Mouse (Mus musculus): ENCODE results near the gene Sectm1b.
A peak's percentile ranks its signal among the peaks of the same experiment; 100 is the strongest.

Sectm1b gene

DNA sequence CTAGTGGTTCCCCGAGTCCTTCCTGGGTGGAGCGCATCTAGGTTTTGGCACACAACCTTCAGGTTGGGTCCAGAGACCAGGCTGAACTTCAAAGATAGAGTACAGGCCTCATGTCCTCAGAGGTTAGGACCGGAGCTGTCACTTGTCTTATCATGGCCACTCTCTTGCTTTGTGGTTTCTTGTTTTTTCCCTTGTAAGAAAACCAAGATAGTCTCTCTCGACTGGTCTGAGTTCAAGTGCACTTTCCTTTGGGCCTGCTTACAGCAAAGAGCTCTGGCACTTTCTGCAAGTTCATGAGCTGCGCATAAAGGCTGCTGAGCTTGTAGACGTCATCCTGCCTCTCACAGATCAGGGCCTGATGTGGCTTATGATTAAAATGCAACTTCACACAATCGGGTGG is 36.1 kb downstream of the Sectm1b start:
- no peak for DNase-seq (ENCODE audit: low read depth, low spot score)

DNA sequence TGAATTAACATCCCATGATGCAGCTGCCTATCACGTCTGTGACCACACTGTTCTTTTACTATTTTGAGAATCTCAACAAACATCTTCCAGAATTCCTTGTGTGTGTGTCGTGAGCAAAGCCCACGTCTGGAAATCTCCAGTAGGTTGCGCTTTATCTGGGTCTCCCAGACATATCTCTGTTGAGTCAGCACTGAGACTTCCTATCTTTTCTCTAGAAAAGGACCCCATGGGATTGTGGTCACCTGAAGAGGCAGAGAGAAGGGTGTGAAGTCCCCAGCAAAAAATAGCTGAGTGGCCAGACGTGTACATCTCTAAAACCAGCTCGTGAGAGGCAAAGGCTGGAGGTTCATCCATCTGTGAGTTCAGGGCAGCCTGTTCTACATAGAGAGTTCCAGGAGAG is 39.2 kb downstream of the Sectm1b start:
- DNase-seq (ENCODE audit: low read depth, low spot score), result no peak

DNA sequence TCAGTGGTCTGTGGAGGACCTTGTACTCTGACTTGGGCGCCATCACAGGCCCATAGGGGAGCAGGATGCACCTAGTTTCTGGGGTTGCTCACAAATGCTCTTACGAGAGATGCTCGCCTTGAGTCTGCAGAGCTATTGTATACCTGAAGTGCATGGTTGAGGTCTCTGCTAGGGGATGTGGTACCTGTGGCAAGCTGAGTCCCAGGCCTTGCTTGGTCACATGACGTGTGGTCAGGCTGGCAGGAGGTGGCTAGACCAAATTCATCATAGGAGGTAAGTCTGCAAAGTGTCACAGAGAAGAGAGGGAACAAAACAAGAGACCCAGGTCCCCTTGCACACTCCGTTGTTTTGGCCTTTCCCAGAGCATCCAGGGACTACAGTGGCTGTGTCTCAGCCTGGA is 43.9 kb downstream of the Sectm1b start:
- no peak for DNase-seq (ENCODE audit: low read depth, low spot score)

- peak; percentile 32 for DNase-seq (ENCODE audit: low read depth, low spot score)
Measured at GRCm38 (mm10) chr11:121017703-121018102, 45.7 kb downstream of the Sectm1b start.

GRCm38 (mm10) chr11:121015472-121015871 is 47.9 kb downstream of the Sectm1b start:
- DNase-seq (ENCODE audit: low read depth, low spot score), result no peak

GRCm38 (mm10) chr11:121014896-121015300 is 48.5 kb downstream of the Sectm1b start:
- DNase-seq (ENCODE audit: low read depth, low spot score), result no peak

DNA sequence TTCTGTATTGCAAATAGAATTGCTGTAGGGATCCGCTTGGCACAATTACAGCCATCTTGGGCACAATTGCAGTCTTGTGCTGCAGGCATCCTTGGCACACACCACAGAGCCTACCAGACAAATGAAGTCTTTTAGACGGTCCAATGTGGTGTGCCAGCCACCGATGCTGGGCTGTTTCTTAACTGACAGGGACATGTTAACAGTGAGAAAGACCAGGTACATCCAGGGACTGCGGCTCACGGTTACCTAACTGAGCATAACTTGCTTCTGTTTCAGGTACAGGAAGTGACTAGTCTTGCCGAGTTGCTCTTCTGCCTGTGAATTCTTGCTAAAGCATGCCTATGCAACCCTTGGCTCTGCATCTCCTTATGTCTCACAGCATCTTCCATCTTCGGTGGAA is 49.7 kb downstream of the Sectm1b start:
- no peak for DNase-seq (ENCODE audit: low read depth, low spot score)

DNA sequence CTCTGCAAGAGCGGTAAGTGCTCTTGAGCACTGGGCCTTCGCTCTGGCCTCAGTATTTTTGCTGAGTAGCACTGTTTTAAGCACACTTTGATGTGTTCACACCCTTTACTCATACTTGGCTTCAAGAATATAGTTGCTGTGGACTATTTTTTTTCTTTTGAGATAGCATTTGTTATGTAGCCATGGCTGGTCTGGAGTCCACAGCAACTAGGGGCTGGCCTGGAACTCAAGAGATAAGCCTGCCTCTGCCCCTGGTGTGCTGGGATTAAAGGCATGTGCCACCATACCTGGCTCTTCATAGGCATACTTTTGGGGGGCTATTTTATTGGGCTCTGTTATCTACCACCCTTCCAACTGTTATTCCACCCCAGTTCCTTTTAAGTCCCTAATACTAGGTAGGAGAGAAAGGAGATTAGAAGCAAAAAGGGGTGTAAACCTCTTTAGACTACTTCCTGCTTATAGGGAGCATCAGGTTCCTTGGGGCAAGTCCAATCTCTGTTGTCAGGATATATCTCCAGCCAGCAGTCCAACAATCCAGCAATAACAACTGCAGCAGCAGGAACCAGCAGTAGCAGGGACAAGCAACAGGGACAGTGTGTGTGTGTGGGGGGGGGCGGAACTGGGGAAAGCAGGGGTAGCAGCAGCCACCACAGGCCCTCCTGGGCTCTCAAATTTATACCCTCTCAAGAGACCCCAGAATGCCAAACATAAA is 53.2 kb downstream of the Sectm1b start:
- DNase-seq (ENCODE audit: low read depth, low spot score), result no peak

- DNase-seq (ENCODE audit: low read depth, low spot score), result no peak
Measured at GRCm38 (mm10) chr11:121006184-121006583, 57.2 kb downstream of the Sectm1b start.

DNA sequence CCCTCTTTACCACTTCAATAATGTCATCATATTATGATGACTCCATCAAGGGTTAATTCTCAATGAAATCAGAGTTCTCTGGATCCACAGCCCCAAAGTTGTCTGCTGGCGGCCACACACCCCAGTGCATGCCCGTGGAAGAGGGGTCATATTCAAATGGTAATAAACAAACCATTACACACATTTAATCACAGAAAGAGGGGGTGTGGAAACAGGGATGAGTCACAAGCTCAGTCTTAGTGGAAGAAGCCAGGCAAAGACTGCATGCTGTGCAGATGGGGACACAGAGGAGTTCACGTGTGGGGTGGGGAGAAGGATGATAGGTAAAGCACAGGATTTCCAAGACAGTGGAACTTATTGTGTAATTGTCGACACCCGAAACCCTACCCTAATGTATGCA is 59.1 kb downstream of the Sectm1b start:
- DNase-seq (ENCODE audit: low read depth, low spot score), result no peak
